Mouse (Mus musculus): ENCODE measurements around the gene Dexi. TPM values are rescaled to one million over a fixed set of nuclear protein-coding genes. Genes with fewer than 3 reads are reported as not detected.

Gene Dexi
- polyA plus RNA-seq (2015; fragmentation: Nextera tagmentation; extraction: Ambion mirVana): 12.7 and 13.3 TPM in 2 replicates

GRCm38 (mm10) chr16:10542698-10543365 lies at the start of gene Dexi:
Gene Dexi (minus strand): TSS chr16:10543054.
- peak; percentile 94 for ATAC-seq
- 0% methylated on average over 44 of the region's 61 CpGs for WGBS
- Histone ChIP-seq H3K9ac (ENCODE audit: low read depth, low read length) (peak within 1 kb of the TSS; percentile 96), H3K36me3 (ENCODE audit: control insufficient read depth, insufficient read depth, low read length) (no peaks in the 10 kb centered on the region), H3K27ac (ENCODE audit: low read length) (peak within 1 kb of the TSS; percentile 84), H3K27me3 (ENCODE audit: control insufficient read depth, insufficient read depth, low read depth, low read length) (no peaks in the 10 kb centered on the region), H3K4me1 (ENCODE audit: control insufficient read depth, insufficient read depth, low read length) (peaks cover 60% of the 10 kb centered on the region), H3K4me3 (ENCODE audit: low read depth, low read length) (peak within 1 kb of the TSS; percentile 92), H3K4me2 (ENCODE audit: low read length) (peak within 1 kb of the TSS; percentile 91), H3K9me3 (replicated peaks; ENCODE audit: control insufficient read depth, low read length, poor library complexity, severe bottlenecking) (no peaks in the 10 kb centered on the region)

DNA sequence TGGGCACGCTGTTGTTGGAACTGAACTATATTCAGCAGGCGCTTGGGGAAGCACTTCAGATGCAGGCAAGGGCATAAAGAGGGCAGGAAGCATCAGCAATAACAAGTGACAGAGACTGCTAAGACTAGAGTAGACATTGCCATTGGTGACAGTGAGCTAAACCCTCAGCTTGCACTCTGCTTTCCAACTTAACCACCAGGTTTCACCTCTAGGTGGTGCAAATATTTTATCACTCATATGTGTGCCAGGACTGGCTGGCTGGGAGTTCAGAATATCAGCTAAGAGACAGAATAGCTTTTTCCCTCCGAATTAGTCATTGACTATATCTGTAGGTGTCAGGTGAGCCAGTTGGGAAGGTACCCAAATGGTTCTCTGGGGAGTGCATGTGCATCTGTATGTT lies 43.7 kb upstream of the Dexi start:
- H3K9ac ChIP-seq (ENCODE audit: low read depth, low read length): no peak overlapping the region
- 93% methylated on average over 3 of the region's 3 CpGs for WGBS
- no peak overlapping the region for H3K4me2 ChIP-seq (ENCODE audit: low read length)
- H3K4me1 ChIP-seq (ENCODE audit: control insufficient read depth, insufficient read depth, low read length): no peaks in the 10 kb centered on the region
- no peaks in the 10 kb centered on the region for H3K27me3 ChIP-seq (ENCODE audit: control insufficient read depth, insufficient read depth, low read depth, low read length)
- no peak overlapping the region for H3K4me3 ChIP-seq (ENCODE audit: low read depth, low read length)
- H3K27ac ChIP-seq (ENCODE audit: low read length): no peak overlapping the region
- H3K9me3 ChIP-seq (replicated peaks; ENCODE audit: control insufficient read depth, low read length, poor library complexity, severe bottlenecking): no peaks in the 10 kb centered on the region
- peaks cover 25% of the 10 kb centered on the region for H3K36me3 ChIP-seq (ENCODE audit: control insufficient read depth, insufficient read depth, low read length)
- ATAC-seq: no peak

GRCm38 (mm10) chr16:10585165-10585564 lies 42.3 kb upstream of the Dexi start:
- Histone ChIP-seq H3K4me1 (ENCODE audit: control insufficient read depth, insufficient read depth, low read length) (no peaks in the 10 kb centered on the region), H3K9ac (ENCODE audit: low read depth, low read length) (no peak overlapping the region), H3K4me3 (ENCODE audit: low read depth, low read length) (no peak overlapping the region), H3K9me3 (replicated peaks; ENCODE audit: control insufficient read depth, low read length, poor library complexity, severe bottlenecking) (no peaks in the 10 kb centered on the region), H3K27ac (ENCODE audit: low read length) (no peak overlapping the region), H3K27me3 (ENCODE audit: control insufficient read depth, insufficient read depth, low read depth, low read length) (no peaks in the 10 kb centered on the region), H3K4me2 (ENCODE audit: low read length) (no peak overlapping the region), H3K36me3 (ENCODE audit: control insufficient read depth, insufficient read depth, low read length) (peaks cover 36% of the 10 kb centered on the region)
- 83% methylated on average over 1 of the region's 1 CpGs for WGBS
- ATAC-seq: no peak

GRCm38 (mm10) chr16:10581234-10581898 lies 38.5 kb upstream of the Dexi start:
- no peak overlapping the region for H3K27ac ChIP-seq (ENCODE audit: low read length)
- no peaks in the 10 kb centered on the region for H3K4me1 ChIP-seq (ENCODE audit: control insufficient read depth, insufficient read depth, low read length)
- ATAC-seq: no peak
- no peak overlapping the region for H3K9ac ChIP-seq (ENCODE audit: low read depth, low read length)
- no peaks in the 10 kb centered on the region for H3K27me3 ChIP-seq (ENCODE audit: control insufficient read depth, insufficient read depth, low read depth, low read length)
- 95% methylated on average over 2 of the region's 2 CpGs for WGBS
- no peak overlapping the region for H3K4me3 ChIP-seq (ENCODE audit: low read depth, low read length)
- H3K36me3 ChIP-seq (ENCODE audit: control insufficient read depth, insufficient read depth, low read length): peaks cover 42% of the 10 kb centered on the region
- no peaks in the 10 kb centered on the region for H3K9me3 ChIP-seq (replicated peaks; ENCODE audit: control insufficient read depth, low read length, poor library complexity, severe bottlenecking)
- H3K4me2 ChIP-seq (ENCODE audit: low read length): no peak overlapping the region

GRCm38 (mm10) chr16:10578376-10578775 lies 35.5 kb upstream of the Dexi start:
- Histone ChIP-seq H3K4me3 (ENCODE audit: low read depth, low read length) (no peak overlapping the region), H3K27me3 (ENCODE audit: control insufficient read depth, insufficient read depth, low read depth, low read length) (no peaks in the 10 kb centered on the region), H3K9ac (ENCODE audit: low read depth, low read length) (no peak overlapping the region), H3K4me2 (ENCODE audit: low read length) (no peak overlapping the region), H3K4me1 (ENCODE audit: control insufficient read depth, insufficient read depth, low read length) (no peaks in the 10 kb centered on the region), H3K9me3 (replicated peaks; ENCODE audit: control insufficient read depth, low read length, poor library complexity, severe bottlenecking) (no peaks in the 10 kb centered on the region), H3K36me3 (ENCODE audit: control insufficient read depth, insufficient read depth, low read length) (peaks cover 48% of the 10 kb centered on the region), H3K27ac (ENCODE audit: low read length) (no peak overlapping the region)
- WGBS: 74% methylated on average over 1 of the region's 1 CpGs
- no peak for ATAC-seq

DNA sequence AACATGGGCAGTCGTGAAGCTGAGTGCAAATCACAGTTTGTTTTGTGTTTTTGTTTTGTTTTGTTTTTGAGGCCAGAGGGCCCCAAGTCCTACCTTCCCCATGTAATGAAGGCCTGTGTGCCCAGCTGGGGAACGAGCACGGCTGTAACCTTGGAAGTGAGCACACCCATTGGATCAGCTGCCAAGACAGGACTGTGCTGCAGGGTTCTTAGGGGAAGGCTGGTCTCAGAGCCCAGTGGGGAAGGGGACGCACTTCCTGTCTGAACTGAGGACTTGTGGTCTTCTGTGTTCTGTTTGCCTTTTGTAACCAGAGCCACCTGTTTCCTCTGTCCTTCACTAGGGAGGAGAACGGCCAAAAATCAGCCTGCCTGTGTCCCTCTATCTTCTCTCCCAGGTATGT lies 34.7 kb upstream of the Dexi start:
- Histone ChIP-seq H3K4me1 (ENCODE audit: control insufficient read depth, insufficient read depth, low read length) (no peaks in the 10 kb centered on the region), H3K4me2 (ENCODE audit: low read length) (no peak overlapping the region), H3K27ac (ENCODE audit: low read length) (no peak overlapping the region), H3K9ac (ENCODE audit: low read depth, low read length) (no peak overlapping the region), H3K36me3 (ENCODE audit: control insufficient read depth, insufficient read depth, low read length) (peaks cover 52% of the 10 kb centered on the region), H3K9me3 (replicated peaks; ENCODE audit: control insufficient read depth, low read length, poor library complexity, severe bottlenecking) (no peaks in the 10 kb centered on the region), H3K27me3 (ENCODE audit: control insufficient read depth, insufficient read depth, low read depth, low read length) (no peaks in the 10 kb centered on the region), H3K4me3 (ENCODE audit: low read depth, low read length) (no peak overlapping the region)
- WGBS: 86% methylated on average over 5 of the region's 5 CpGs
- ATAC-seq: no peak

DNA sequence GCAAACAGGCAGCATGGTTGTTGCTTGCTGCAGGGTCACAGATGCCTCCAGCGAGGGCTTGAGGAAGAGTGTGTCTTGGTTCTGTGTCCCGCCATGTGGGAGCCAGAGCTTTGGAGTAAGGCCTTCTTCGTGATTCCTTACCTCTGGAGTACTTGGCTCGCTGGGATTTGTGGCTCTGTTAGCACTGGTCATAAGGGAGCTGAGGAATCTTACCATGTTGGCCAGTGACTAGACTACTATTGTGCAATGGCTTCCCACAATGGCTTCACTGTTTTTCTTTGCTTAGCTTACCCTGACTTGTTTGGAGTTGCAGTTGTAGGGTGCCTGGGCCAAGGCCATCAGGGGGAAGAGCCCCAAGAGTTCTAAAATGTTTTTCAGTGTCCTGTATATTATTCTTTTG lies 33.1 kb upstream of the Dexi start:
- Histone ChIP-seq H3K4me1 (ENCODE audit: control insufficient read depth, insufficient read depth, low read length) (no peaks in the 10 kb centered on the region), H3K9ac (ENCODE audit: low read depth, low read length) (no peak overlapping the region), H3K4me2 (ENCODE audit: low read length) (no peak overlapping the region), H3K9me3 (replicated peaks; ENCODE audit: control insufficient read depth, low read length, poor library complexity, severe bottlenecking) (no peaks in the 10 kb centered on the region), H3K27ac (ENCODE audit: low read length) (no peak overlapping the region), H3K4me3 (ENCODE audit: low read depth, low read length) (no peak overlapping the region), H3K36me3 (ENCODE audit: control insufficient read depth, insufficient read depth, low read length) (peaks cover 47% of the 10 kb centered on the region), H3K27me3 (ENCODE audit: control insufficient read depth, insufficient read depth, low read depth, low read length) (no peaks in the 10 kb centered on the region)
- no peak for ATAC-seq
- 88% methylated on average over 4 of the region's 4 CpGs for WGBS

DNA sequence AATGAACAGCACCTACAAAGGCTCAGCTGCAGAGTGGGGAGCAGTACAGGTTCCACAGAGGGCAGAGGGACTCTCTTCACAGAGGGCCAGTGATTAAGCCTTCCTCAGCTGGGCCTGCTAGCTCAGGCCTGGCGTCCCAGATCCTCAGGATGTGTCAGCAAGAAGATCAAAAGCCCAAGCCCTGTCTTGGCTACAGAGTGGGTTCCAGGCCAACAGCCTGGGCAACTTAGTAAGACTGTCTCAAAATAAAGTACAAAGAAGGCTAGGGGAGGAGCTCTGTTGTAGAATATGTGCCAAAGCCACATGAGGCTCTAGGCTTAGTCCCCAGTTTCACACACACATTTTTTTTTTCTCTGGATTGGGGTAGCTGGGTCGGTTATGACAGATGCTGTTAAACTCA lies 32.1 kb upstream of the Dexi start:
- no peaks in the 10 kb centered on the region for H3K27me3 ChIP-seq (ENCODE audit: control insufficient read depth, insufficient read depth, low read depth, low read length)
- ATAC-seq: no peak
- no peak overlapping the region for H3K27ac ChIP-seq (ENCODE audit: low read length)
- WGBS: 74% methylated on average over 2 of the region's 2 CpGs
- H3K4me1 ChIP-seq (ENCODE audit: control insufficient read depth, insufficient read depth, low read length): no peaks in the 10 kb centered on the region
- H3K9me3 ChIP-seq (replicated peaks; ENCODE audit: control insufficient read depth, low read length, poor library complexity, severe bottlenecking): no peaks in the 10 kb centered on the region
- no peak overlapping the region for H3K9ac ChIP-seq (ENCODE audit: low read depth, low read length)
- peaks cover 43% of the 10 kb centered on the region for H3K36me3 ChIP-seq (ENCODE audit: control insufficient read depth, insufficient read depth, low read length)
- no peak overlapping the region for H3K4me3 ChIP-seq (ENCODE audit: low read depth, low read length)
- no peak overlapping the region for H3K4me2 ChIP-seq (ENCODE audit: low read length)

- Histone ChIP-seq H3K27ac (ENCODE audit: low read length) (no peak overlapping the region), H3K4me1 (ENCODE audit: control insufficient read depth, insufficient read depth, low read length) (no peaks in the 10 kb centered on the region), H3K9me3 (replicated peaks; ENCODE audit: control insufficient read depth, low read length, poor library complexity, severe bottlenecking) (no peaks in the 10 kb centered on the region), H3K4me2 (ENCODE audit: low read length) (no peak overlapping the region), H3K27me3 (ENCODE audit: control insufficient read depth, insufficient read depth, low read depth, low read length) (no peaks in the 10 kb centered on the region), H3K4me3 (ENCODE audit: low read depth, low read length) (no peak overlapping the region), H3K36me3 (ENCODE audit: control insufficient read depth, insufficient read depth, low read length) (peaks cover 31% of the 10 kb centered on the region), H3K9ac (ENCODE audit: low read depth, low read length) (no peak overlapping the region)
- 47% methylated on average over 2 of the region's 2 CpGs for WGBS
- no peak for ATAC-seq
Measured at GRCm38 (mm10) chr16:10571820-10572219, 29.0 kb upstream of the Dexi start.
